Mouse (Mus musculus) liver, embryonic 13.5 days (tissue): ENCODE results near the gene Wdr13. TPM values are rescaled to one million over a fixed set of nuclear protein-coding genes. Genes with fewer than 3 reads are reported as not detected.
A peak's percentile ranks its signal among the peaks of the same experiment; 100 is the strongest.

ENCODE experiments used
- ATAC-seq: fragments of 200-750 bp; cut with Nextera tagmentation; 2 replicates; pipeline ENCODE4 v1.8.0; 2017; ENCODE audit warnings: low read depth, mild to moderate bottlenecking, moderate number of reproducible peaks, moderate library complexity
- DNase-seq: peaks from one replicate; pipeline ENCODE4 v3.0.0; 2022
- H3K27ac ChIP-seq: fragments of 300-500 bp; sonication (generic); 2 replicates; pipeline ENCODE4 v1.5.1; 2015; ENCODE audit warnings: moderate library complexity, mild to moderate bottlenecking, inconsistent platforms
- H3K27me3 ChIP-seq: fragments of 300-500 bp; sonication (generic); 2 replicates; pipeline ENCODE4 v1.6.1; 2015; ENCODE audit warnings: mild to moderate bottlenecking, inconsistent platforms
- H3K36me3 ChIP-seq: fragments of 300-500 bp; sonication (generic); 2 replicates; pipeline ENCODE4 v1.6.1; 2015; ENCODE audit warnings: mild to moderate bottlenecking, inconsistent platforms
- H3K4me1 ChIP-seq: fragments of 300-500 bp; sonication (generic); replicated peaks from 2 replicates; pipeline ENCODE4 v1.6.1; 2015; ENCODE audit warnings: inconsistent platforms
- H3K4me2 ChIP-seq: fragments of 300-500 bp; sonication (generic); 2 replicates; pipeline ENCODE4 v1.6.1; 2015; ENCODE audit warnings: inconsistent platforms, mild to moderate bottlenecking, moderate library complexity
- H3K4me3 ChIP-seq: fragments of 300-500 bp; sonication (generic); replicated peaks from 2 replicates; pipeline ENCODE4 v1.5.1; 2015; ENCODE audit warnings: mild to moderate bottlenecking, inconsistent platforms
- H3K9ac ChIP-seq: fragments of 300-500 bp; sonication (generic); 2 replicates; pipeline ENCODE4 v1.6.1; 2015; ENCODE audit warnings: mild to moderate bottlenecking, inconsistent platforms
- H3K9me3 ChIP-seq: fragments of 300-500 bp; sonication (generic); replicated peaks from 2 replicates; pipeline ENCODE4 v1.6.1; 2016; ENCODE audit warnings: inconsistent platforms
- WGBS: fragments of 180-500 bp; shearing (Covaris S2); methylation state at CpG from one replicate; pipeline ENCODE4 v1.1.7; 2015; ENCODE audit not compliant: insufficient replicate concordance; 5-methylcytosine and 5-hydroxymethylcytosine counted together
- polyA plus RNA-seq: library from polyadenylated mRNA; unstranded; fragments of >200 nt; fragmentation: Nextera tagmentation; extraction: Ambion mirVana; gene quantifications from 2 replicates; pipeline ENCODE4 v1.2.1, GENCODE M21; 2015

The Wdr13 gene
- polyA plus RNA-seq, 1 experiment from 2014 or later, result 6.8 TPM

GRCm38 (mm10) chrX:8142948-8143347 is 10.3 kb upstream of the Wdr13 start:
- H3K9ac ChIP-seq, result no peak overlapping the region
- no peak overlapping the region for H3K27ac ChIP-seq
- peaks cover 59% of the 10 kb centered on the region for H3K36me3 ChIP-seq
- 62% methylated on average over 7 of the region's 7 CpGs for WGBS
- peak overlapping the region; percentile 91 for H3K4me2 ChIP-seq
- no peak for DNase-seq
- H3K4me1 ChIP-seq, result peaks cover 30% of the 10 kb centered on the region
- no peaks in the 10 kb centered on the region for H3K27me3 ChIP-seq
- no peak for ATAC-seq
- H3K9me3 ChIP-seq, result no peaks in the 10 kb centered on the region
- peak overlapping the region; percentile 74; the same call in 1 of the 2 replicates for H3K4me3 ChIP-seq

- ATAC-seq, result no peak
- H3K9ac ChIP-seq, result no peak overlapping the region
- no peaks in the 10 kb centered on the region for H3K9me3 ChIP-seq
- no peak overlapping the region for H3K4me3 ChIP-seq
- 57% methylated on average over 3 of the region's 3 CpGs for WGBS
- H3K27me3 ChIP-seq, result no peaks in the 10 kb centered on the region
- H3K36me3 ChIP-seq, result peaks cover 73% of the 10 kb centered on the region
- H3K4me2 ChIP-seq, result no peak overlapping the region
- peaks cover 23% of the 10 kb centered on the region for H3K4me1 ChIP-seq
- no peak for DNase-seq
- H3K27ac ChIP-seq, result no peak overlapping the region; the same call in 1 of the 2 replicates
Measured at GRCm38 (mm10) chrX:8141058-8141457, 8.4 kb upstream of the Wdr13 start.

- Histone ChIP-seq H3K27ac (no peak overlapping the region), H3K4me1 (peaks cover 23% of the 10 kb centered on the region), H3K36me3 (peaks cover 73% of the 10 kb centered on the region), H3K9me3 (no peaks in the 10 kb centered on the region), H3K4me3 (no peak overlapping the region), H3K9ac (no peak overlapping the region), H3K27me3 (no peaks in the 10 kb centered on the region), H3K4me2 (no peak overlapping the region)
- ATAC-seq (no peak), DNase-seq (no peak)
- WGBS, result 90% methylated on average over 2 of the region's 2 CpGs
Measured at GRCm38 (mm10) chrX:8140446-8140845, 7.8 kb upstream of the Wdr13 start.

- Histone ChIP-seq H3K4me1 (peaks cover 23% of the 10 kb centered on the region), H3K4me2 (no peak overlapping the region), H3K9me3 (no peaks in the 10 kb centered on the region), H3K27ac (no peak overlapping the region), H3K4me3 (no peak overlapping the region), H3K27me3 (no peaks in the 10 kb centered on the region), H3K36me3 (peaks cover 70% of the 10 kb centered on the region), H3K9ac (no peak overlapping the region)
- DNase-seq (no peak), ATAC-seq (no peak)
- 59% methylated on average over 1 of the region's 1 CpGs for WGBS
Measured at GRCm38 (mm10) chrX:8139480-8139879, 6.8 kb upstream of the Wdr13 start.

- Histone ChIP-seq H3K36me3 (peaks cover 40% of the 10 kb centered on the region), H3K27me3 (no peaks in the 10 kb centered on the region), H3K4me1 (peaks cover 17% of the 10 kb centered on the region), H3K4me2 (no peak overlapping the region), H3K27ac (no peak overlapping the region), H3K9me3 (no peaks in the 10 kb centered on the region), H3K4me3 (no peak overlapping the region), H3K9ac (no peak overlapping the region)
- no peak for DNase-seq
- no peak for ATAC-seq
- WGBS, result 23% methylated on average over 2 of the region's 2 CpGs
Measured at GRCm38 (mm10) chrX:8135886-8136285, 3.2 kb upstream of the Wdr13 start.

GRCm38 (mm10) chrX:8131393-8131792 is 1.3 kb downstream of the Wdr13 start:
- ATAC-seq (no peak), DNase-seq (no peak)
- Histone ChIP-seq H3K4me2 (peak overlapping the region; percentile 84), H3K27me3 (no peaks in the 10 kb centered on the region), H3K36me3 (peaks cover 31% of the 10 kb centered on the region), H3K9ac (peak overlapping the region; percentile 53; the same call in 1 of the 2 replicates), H3K4me1 (peaks cover 17% of the 10 kb centered on the region), H3K9me3 (no peaks in the 10 kb centered on the region), H3K27ac (peak overlapping the region; percentile 98), H3K4me3 (peak overlapping the region; percentile 65)
- WGBS, result 83% methylated on average over 17 of the region's 17 CpGs

GRCm38 (mm10) chrX:8125235-8125634 is 7.5 kb downstream of the Wdr13 start:
- no peaks in the 10 kb centered on the region for H3K4me1 ChIP-seq
- no peak overlapping the region for H3K4me2 ChIP-seq
- H3K27ac ChIP-seq, result no peak overlapping the region
- H3K4me3 ChIP-seq, result no peak overlapping the region
- H3K9ac ChIP-seq, result no peak overlapping the region
- ATAC-seq, result no peak
- H3K36me3 ChIP-seq, result peaks cover 42% of the 10 kb centered on the region
- no peak for DNase-seq
- no peaks in the 10 kb centered on the region for H3K27me3 ChIP-seq
- no peaks in the 10 kb centered on the region for H3K9me3 ChIP-seq
- 62% methylated on average over 7 of the region's 7 CpGs for WGBS

- Histone ChIP-seq H3K27me3 (no peaks in the 10 kb centered on the region), H3K4me3 (no peak overlapping the region), H3K4me2 (no peak overlapping the region), H3K9ac (no peak overlapping the region), H3K4me1 (no peaks in the 10 kb centered on the region), H3K9me3 (no peaks in the 10 kb centered on the region), H3K27ac (no peak overlapping the region), H3K36me3 (peaks cover 29% of the 10 kb centered on the region)
- DNase-seq, result no peak
- ATAC-seq, result no peak
- 67% methylated on average over 6 of the region's 6 CpGs for WGBS
Measured at GRCm38 (mm10) chrX:8123821-8124470, 8.7 kb downstream of the Wdr13 start.

- no peak overlapping the region for H3K4me2 ChIP-seq
- no peak for DNase-seq
- H3K4me3 ChIP-seq, result no peak overlapping the region
- H3K9me3 ChIP-seq, result no peaks in the 10 kb centered on the region
- peaks cover 9% of the 10 kb centered on the region for H3K4me1 ChIP-seq
- H3K36me3 ChIP-seq, result no peaks in the 10 kb centered on the region
- no peaks in the 10 kb centered on the region for H3K27me3 ChIP-seq
- no peak overlapping the region for H3K9ac ChIP-seq
- ATAC-seq, result no peak
- H3K27ac ChIP-seq, result no peak overlapping the region
Measured at GRCm38 (mm10) chrX:8117264-8117663, 15.4 kb downstream of the Wdr13 start.

- no peak overlapping the region for H3K27ac ChIP-seq
- WGBS, result 54% methylated on average over 4 of the region's 4 CpGs
- no peak overlapping the region for H3K4me2 ChIP-seq
- ATAC-seq (no peak), DNase-seq (no peak)
- H3K27me3 ChIP-seq, result no peaks in the 10 kb centered on the region
- no peak overlapping the region for H3K9ac ChIP-seq
- peaks cover 9% of the 10 kb centered on the region for H3K4me1 ChIP-seq
- no peaks in the 10 kb centered on the region for H3K9me3 ChIP-seq
- no peaks in the 10 kb centered on the region for H3K36me3 ChIP-seq
- H3K4me3 ChIP-seq, result no peak overlapping the region
Measured at GRCm38 (mm10) chrX:8115275-8115674, 17.4 kb downstream of the Wdr13 start.

GRCm38 (mm10) chrX:8105019-8105418 is 27.7 kb downstream of the Wdr13 start:
- H3K9ac ChIP-seq, result no peak overlapping the region
- ATAC-seq (no peak), DNase-seq (no peak)
- H3K9me3 ChIP-seq, result no peaks in the 10 kb centered on the region
- no peak overlapping the region for H3K4me2 ChIP-seq
- H3K27me3 ChIP-seq, result no peaks in the 10 kb centered on the region
- peaks cover 30% of the 10 kb centered on the region for H3K4me1 ChIP-seq
- H3K4me3 ChIP-seq, result no peak overlapping the region
- H3K27ac ChIP-seq, result no peak overlapping the region
- 73% methylated on average over 3 of the region's 3 CpGs for WGBS
- H3K36me3 ChIP-seq, result no peaks in the 10 kb centered on the region

- Histone ChIP-seq H3K9me3 (no peaks in the 10 kb centered on the region), H3K27me3 (no peaks in the 10 kb centered on the region), H3K27ac (peak overlapping the region; percentile 84), H3K4me2 (peak overlapping the region; percentile 49), H3K36me3 (no peaks in the 10 kb centered on the region), H3K4me1 (peaks cover 38% of the 10 kb centered on the region), H3K9ac (no peak overlapping the region), H3K4me3 (no peak overlapping the region)
- peak; percentile 91 for ATAC-seq
- 23% methylated on average over 7 of the region's 7 CpGs for WGBS
- DNase-seq, result peak; percentile 70
Measured at GRCm38 (mm10) chrX:8102213-8102668, 30.5 kb downstream of the Wdr13 start.
